Mouse (Mus musculus) kidney, adult 2 months (tissue): Measurements from ENCODE around the gene Bcan.

ENCODE experiments used
- CTCF ChIP-seq: fragments of 200-500 bp; conservative IDR thresholded peaks from 2 replicates; pipeline ENCODE4 v1.5.1; 2011; ENCODE audit warnings: low read depth, mild to moderate bottlenecking, control low read depth, low read length, moderate library complexity, mixed read lengths; ENCODE audit not compliant: insufficient read depth, insufficient read length
- POLR2A ChIP-seq: fragments of 200-500 bp; IDR thresholded peaks from one replicate; pipeline ENCODE4 v1.6.1; 2011; ENCODE audit warnings: low read depth, low read length, control low read depth

DNA sequence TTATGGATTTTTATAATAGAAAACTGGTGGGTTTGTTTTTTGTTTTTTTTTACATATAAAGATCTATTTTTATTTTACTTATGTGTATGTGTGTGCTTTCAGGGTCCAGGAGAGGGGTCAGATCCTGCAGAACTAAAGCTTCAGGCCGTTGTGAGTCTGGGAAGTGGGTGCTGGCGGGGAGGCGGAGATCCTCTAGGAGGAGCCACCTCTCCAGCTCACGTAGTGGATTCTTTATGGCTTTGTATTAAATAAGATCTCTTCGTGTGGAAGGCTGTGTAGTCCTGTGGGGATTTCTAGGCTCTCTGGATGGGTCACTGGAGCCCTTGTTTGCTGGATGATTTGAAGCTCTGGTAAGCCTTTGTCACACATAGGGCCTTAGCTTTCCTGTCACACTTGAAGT, 59.4 kb downstream of the Bcan start:
- TF ChIP-seq CTCF (no peak), POLR2A (no peak)
